Mouse (Mus musculus) bone marrow macrophage, adult 2 months (primary cell): ENCODE data around the gene Arg2.
A peak's percentile ranks its signal among the peaks of the same experiment; 100 is the strongest.

Experiments used
- CTCF ChIP-seq: IDR thresholded peaks from 2 replicates; pipeline ENCODE4 v1.5.1; 2012; ENCODE audit warnings: low read depth, mild to moderate bottlenecking, low read length, moderate library complexity
- POLR2A ChIP-seq: IDR thresholded peaks from 2 replicates; pipeline ENCODE4 v1.6.1; 2012; ENCODE audit warnings: mild to moderate bottlenecking, low read depth, low read length, borderline replicate concordance

DNA sequence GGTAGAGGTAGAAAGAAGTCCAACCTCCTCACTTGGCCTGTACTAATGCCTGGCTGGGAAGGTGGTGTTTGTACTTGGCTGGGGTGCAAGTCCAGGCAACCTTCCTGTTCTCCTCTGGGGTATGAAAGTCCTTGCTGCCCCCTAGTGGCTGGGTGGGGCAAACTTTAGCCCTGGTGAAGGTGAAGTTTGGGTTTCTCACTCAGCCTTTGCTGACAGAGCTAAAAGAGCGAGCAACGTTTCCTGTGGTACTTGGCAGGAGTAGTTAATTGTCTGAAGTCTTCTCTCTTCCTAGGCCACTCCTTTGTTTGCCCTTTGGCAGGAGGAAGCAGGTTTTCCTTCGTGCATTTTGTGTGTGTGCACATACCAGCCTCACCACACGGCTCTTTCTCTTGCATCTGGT, 38.0 kb upstream of the Arg2 start:
- TF ChIP-seq POLR2A, result no peak
- TF ChIP-seq CTCF, result peak; percentile 96
